Mouse (Mus musculus) hindbrain, embryonic 11.5 days (tissue): Measurements from ENCODE around the gene Glce. TPM values are rescaled to one million over a fixed set of nuclear protein-coding genes. Genes with fewer than 3 reads are reported as not detected.

Experiments
- ATAC-seq: fragments of 200-750 bp; cut with Nextera tagmentation; 2 replicates; pipeline ENCODE4 v1.8.0; 2017; ENCODE audit warnings: mild to moderate bottlenecking, moderate TSS enrichment, moderate library complexity; ENCODE audit not compliant: low FRiP score
- DNase-seq: peaks from one replicate; pipeline ENCODE4 v3.0.0-alpha.2; 2015; ENCODE audit warnings: low spot score
- H3K27ac ChIP-seq: fragments of 300-500 bp; sonication (generic); 2 replicates; pipeline ENCODE4 v1.5.1; 2014; ENCODE audit warnings: mild to moderate bottlenecking, low read depth, low read length
- H3K27me3 ChIP-seq: fragments of 300-500 bp; sonication (generic); 2 replicates; pipeline ENCODE4 v1.6.1; 2014; ENCODE audit warnings: mild to moderate bottlenecking, low read length, moderate library complexity, mixed read lengths; ENCODE audit not compliant: control insufficient read depth, insufficient read depth
- H3K36me3 ChIP-seq: fragments of 300-500 bp; sonication (generic); 2 replicates; pipeline ENCODE4 v1.6.1; 2014; ENCODE audit warnings: mild to moderate bottlenecking, low read length, moderate library complexity, mixed read lengths; ENCODE audit not compliant: control insufficient read depth, insufficient read depth
- H3K4me1 ChIP-seq: fragments of 300-500 bp; sonication (generic); replicated peaks from 2 replicates; pipeline ENCODE4 v1.6.1; 2014; ENCODE audit warnings: low read length, mixed read lengths; ENCODE audit not compliant: control insufficient read depth, insufficient read depth
- H3K4me2 ChIP-seq: fragments of 300-500 bp; sonication (generic); replicated peaks from 2 replicates; pipeline ENCODE4 v1.6.1; 2014; ENCODE audit warnings: mild to moderate bottlenecking, low read depth, low read length
- H3K4me3 ChIP-seq: fragments of 300-500 bp; sonication (generic); 2 replicates; pipeline ENCODE4 v1.5.1; 2014; ENCODE audit warnings: low read depth, low read length
- H3K9ac ChIP-seq: fragments of 300-500 bp; sonication (generic); 2 replicates; pipeline ENCODE4 v1.6.1; 2014; ENCODE audit warnings: low read depth, low read length
- H3K9me3 ChIP-seq: fragments of 300-500 bp; sonication (generic); 2 replicates; pipeline ENCODE4 v1.6.1; 2016; ENCODE audit warnings: low read length; ENCODE audit not compliant: control insufficient read depth
- WGBS: fragments of 180-500 bp; shearing (Covaris S2); extraction: QIAGEN DNeasy Blood & Tissue Kit; methylation state at CpG from one replicate; pipeline ENCODE4 v1.1.7; 2014; 5-methylcytosine and 5-hydroxymethylcytosine counted together
- polyA plus RNA-seq: library from polyadenylated mRNA; unstranded; fragments of >200 nt; fragmentation: Nextera tagmentation; extraction: Ambion mirVana; gene quantifications from 2 replicates; pipeline ENCODE4 v1.2.1, GENCODE M21; 2014

Gene Glce
- polyA plus RNA-seq, 1 experiment from 2014 or later, result 21.3 TPM

GRCm38 (mm10) chr9:62115826-62116225 is 6.6 kb downstream of the Glce start:
- Histone ChIP-seq H3K4me3 (no peak overlapping the region), H3K9ac (no peak overlapping the region), H3K27me3 (no peaks in the 10 kb centered on the region), H3K9me3 (no peaks in the 10 kb centered on the region), H3K4me1 (no peaks in the 10 kb centered on the region), H3K27ac (no peak overlapping the region), H3K4me2 (no peak overlapping the region), H3K36me3 (no peaks in the 10 kb centered on the region)
- DNase-seq (no peak), ATAC-seq (no peak)
- WGBS, result 85% methylated on average over 3 of the region's 3 CpGs

- Histone ChIP-seq H3K4me2 (no peak overlapping the region), H3K9ac (no peak overlapping the region), H3K36me3 (no peaks in the 10 kb centered on the region), H3K27me3 (no peaks in the 10 kb centered on the region), H3K9me3 (no peaks in the 10 kb centered on the region), H3K4me1 (no peaks in the 10 kb centered on the region), H3K27ac (no peak overlapping the region), H3K4me3 (no peak overlapping the region)
- DNase-seq, result no peak
- 88% methylated on average over 1 of the region's 1 CpGs for WGBS
- ATAC-seq, result no peak
Measured at GRCm38 (mm10) chr9:62096603-62097002, 25.9 kb downstream of the Glce start.

GRCm38 (mm10) chr9:62091604-62092003 is 30.9 kb downstream of the Glce start:
- no peak overlapping the region for H3K9ac ChIP-seq
- no peak overlapping the region for H3K4me2 ChIP-seq
- DNase-seq, result no peak
- H3K27me3 ChIP-seq, result no peaks in the 10 kb centered on the region
- H3K4me3 ChIP-seq, result no peak overlapping the region
- ATAC-seq, result no peak
- no peaks in the 10 kb centered on the region for H3K9me3 ChIP-seq
- WGBS, result 93% methylated on average over 5 of the region's 5 CpGs
- no peaks in the 10 kb centered on the region for H3K36me3 ChIP-seq
- no peaks in the 10 kb centered on the region for H3K4me1 ChIP-seq
- no peak overlapping the region for H3K27ac ChIP-seq

- ATAC-seq (no peak), DNase-seq (no peak)
- H3K4me1 ChIP-seq, result no peaks in the 10 kb centered on the region
- no peak overlapping the region for H3K4me3 ChIP-seq
- H3K27me3 ChIP-seq, result no peaks in the 10 kb centered on the region
- H3K4me2 ChIP-seq, result no peak overlapping the region
- H3K27ac ChIP-seq, result no peak overlapping the region
- 91% methylated on average over 2 of the region's 2 CpGs for WGBS
- no peak overlapping the region for H3K9ac ChIP-seq
- no peaks in the 10 kb centered on the region for H3K36me3 ChIP-seq
- no peaks in the 10 kb centered on the region for H3K9me3 ChIP-seq
Measured at GRCm38 (mm10) chr9:62085548-62085947, 36.9 kb downstream of the Glce start.

GRCm38 (mm10) chr9:62084896-62085295 is 37.6 kb downstream of the Glce start:
- WGBS, result 92% methylated on average over 4 of the region's 4 CpGs
- Histone ChIP-seq H3K27ac (no peak overlapping the region), H3K4me1 (no peaks in the 10 kb centered on the region), H3K36me3 (no peaks in the 10 kb centered on the region), H3K9ac (no peak overlapping the region), H3K4me3 (no peak overlapping the region), H3K4me2 (no peak overlapping the region), H3K9me3 (no peaks in the 10 kb centered on the region), H3K27me3 (no peaks in the 10 kb centered on the region)
- DNase-seq (no peak), ATAC-seq (no peak)

- Histone ChIP-seq H3K9ac (no peak overlapping the region), H3K4me2 (no peak overlapping the region), H3K27me3 (no peaks in the 10 kb centered on the region), H3K27ac (no peak overlapping the region), H3K4me3 (no peak overlapping the region), H3K9me3 (no peaks in the 10 kb centered on the region), H3K36me3 (no peaks in the 10 kb centered on the region), H3K4me1 (no peaks in the 10 kb centered on the region)
- DNase-seq, result no peak
- no peak for ATAC-seq
- WGBS, result 80% methylated on average over 2 of the region's 2 CpGs
Measured at GRCm38 (mm10) chr9:62082986-62083385, 39.5 kb downstream of the Glce start.

GRCm38 (mm10) chr9:62081542-62081941 is 40.9 kb downstream of the Glce start:
- ATAC-seq (no peak), DNase-seq (no peak)
- no peak overlapping the region for H3K9ac ChIP-seq
- no peaks in the 10 kb centered on the region for H3K27me3 ChIP-seq
- H3K4me2 ChIP-seq, result no peak overlapping the region
- no peaks in the 10 kb centered on the region for H3K4me1 ChIP-seq
- no peaks in the 10 kb centered on the region for H3K9me3 ChIP-seq
- H3K27ac ChIP-seq, result no peak overlapping the region
- H3K4me3 ChIP-seq, result no peak overlapping the region
- WGBS, result 74% methylated on average over 3 of the region's 3 CpGs
- H3K36me3 ChIP-seq, result no peaks in the 10 kb centered on the region

GRCm38 (mm10) chr9:62080028-62080760 is 42.3 kb downstream of the Glce start:
- no peaks in the 10 kb centered on the region for H3K36me3 ChIP-seq
- H3K27me3 ChIP-seq, result no peaks in the 10 kb centered on the region
- H3K4me1 ChIP-seq, result no peaks in the 10 kb centered on the region
- no peak for ATAC-seq
- no peak overlapping the region for H3K4me3 ChIP-seq
- H3K9ac ChIP-seq, result no peak overlapping the region
- H3K4me2 ChIP-seq, result no peak overlapping the region
- H3K9me3 ChIP-seq, result no peaks in the 10 kb centered on the region
- DNase-seq, result no peak
- H3K27ac ChIP-seq, result no peak overlapping the region

- ATAC-seq (no peak), DNase-seq (no peak)
- no peaks in the 10 kb centered on the region for H3K4me1 ChIP-seq
- H3K36me3 ChIP-seq, result no peaks in the 10 kb centered on the region
- H3K9ac ChIP-seq, result no peak overlapping the region
- no peaks in the 10 kb centered on the region for H3K9me3 ChIP-seq
- 97% methylated on average over 3 of the region's 3 CpGs for WGBS
- no peak overlapping the region for H3K4me3 ChIP-seq
- H3K27ac ChIP-seq, result no peak overlapping the region
- no peaks in the 10 kb centered on the region for H3K27me3 ChIP-seq
- no peak overlapping the region for H3K4me2 ChIP-seq
Measured at GRCm38 (mm10) chr9:62062234-62062633, 60.2 kb downstream of the Glce start.
